Mouse (Mus musculus) stomach, embryonic 16.5 days (tissue): ENCODE measurements at regions not wholly inside any gene's neighbourhood (a gene's known extent, or its start where the extent isn't known, plus 50 kb on each side); places are given as distances from the start of the nearest gene placed in this dataset.
A peak's percentile ranks its signal among the peaks of the same experiment; 100 is the strongest.

Source experiments
- ATAC-seq: fragments of 200-750 bp; cut with Nextera tagmentation; 2 replicates; pipeline ENCODE4 v1.8.0; 2017; ENCODE audit warnings: moderate number of reproducible peaks, moderate TSS enrichment; ENCODE audit not compliant: insufficient read depth, low FRiP score
- H3K27ac ChIP-seq: fragments of 300-500 bp; sonication (generic); 2 replicates; pipeline ENCODE4 v1.5.1; 2014; ENCODE audit warnings: low read length
- H3K27me3 ChIP-seq: fragments of 300-500 bp; sonication (generic); 2 replicates; pipeline ENCODE4 v1.6.1; 2014; ENCODE audit warnings: low read length, control low read depth, mixed read lengths; ENCODE audit not compliant: control insufficient read depth, insufficient read depth
- H3K36me3 ChIP-seq: fragments of 300-500 bp; sonication (generic); 2 replicates; pipeline ENCODE4 v1.6.1; 2014; ENCODE audit warnings: low read length; ENCODE audit not compliant: control insufficient read depth, insufficient read depth
- H3K4me1 ChIP-seq: fragments of 300-500 bp; sonication (generic); 2 replicates; pipeline ENCODE4 v1.6.1; 2014; ENCODE audit warnings: low read length, control low read depth, mixed read lengths; ENCODE audit not compliant: control insufficient read depth, insufficient read depth
- H3K4me2 ChIP-seq: fragments of 300-500 bp; sonication (generic); 2 replicates; pipeline ENCODE4 v1.6.1; 2014; ENCODE audit warnings: low read depth, low read length, mixed read lengths
- H3K4me3 ChIP-seq: fragments of 300-500 bp; sonication (generic); replicated peaks from 2 replicates; pipeline ENCODE4 v1.5.1; 2014; ENCODE audit warnings: mild to moderate bottlenecking, low read length
- H3K9ac ChIP-seq: fragments of 300-500 bp; sonication (generic); 2 replicates; pipeline ENCODE4 v1.6.1; 2014; ENCODE audit warnings: low read length
- H3K9me3 ChIP-seq: fragments of 300-500 bp; sonication (generic); replicated peaks from 2 replicates; pipeline ENCODE4 v1.6.1; 2016; ENCODE audit warnings: low read length, control low read depth; ENCODE audit not compliant: control insufficient read depth
- WGBS: fragments of 180-500 bp; shearing (Covaris S2); extraction: QIAGEN DNeasy Blood & Tissue Kit; methylation state at CpG from one replicate; pipeline ENCODE4 v1.1.7; 2014; 5-methylcytosine and 5-hydroxymethylcytosine counted together

- H3K4me1 ChIP-seq: peaks cover 3% of the 10 kb centered on the region; the same call in 1 of the 2 replicates
- H3K9me3 ChIP-seq: no peaks in the 10 kb centered on the region
- H3K9ac ChIP-seq: no peak overlapping the region
- no peak overlapping the region for H3K27ac ChIP-seq
- H3K4me3 ChIP-seq: no peak overlapping the region
- 83% methylated on average over 2 of the region's 2 CpGs for WGBS
- no peak for ATAC-seq
- H3K4me2 ChIP-seq: no peak overlapping the region
- H3K27me3 ChIP-seq: no peaks in the 10 kb centered on the region
- H3K36me3 ChIP-seq: no peaks in the 10 kb centered on the region
These were observed 175.9 kb upstream of the Ubash3b start for GRCm38 (mm10) chr9:41337375-41337774.

- no peak overlapping the region for H3K4me3 ChIP-seq
- H3K4me2 ChIP-seq: no peak overlapping the region
- 72% methylated on average over 6 of the region's 6 CpGs for WGBS
- H3K27me3 ChIP-seq: no peaks in the 10 kb centered on the region
- H3K4me1 ChIP-seq: peaks cover 3% of the 10 kb centered on the region; the same call in 1 of the 2 replicates
- no peak overlapping the region for H3K9ac ChIP-seq
- H3K9me3 ChIP-seq: no peaks in the 10 kb centered on the region
- no peaks in the 10 kb centered on the region for H3K36me3 ChIP-seq
- no peak overlapping the region for H3K27ac ChIP-seq
- no peak for ATAC-seq
These were observed 175.3 kb upstream of the Ubash3b start for GRCm38 (mm10) chr9:41336801-41337200.

- no peak overlapping the region for H3K9ac ChIP-seq
- H3K4me1 ChIP-seq: peaks cover 3% of the 10 kb centered on the region; the same call in 1 of the 2 replicates
- H3K9me3 ChIP-seq: no peaks in the 10 kb centered on the region
- ATAC-seq: no peak
- 19% methylated on average over 10 of the region's 10 CpGs for WGBS
- no peak overlapping the region for H3K4me2 ChIP-seq
- H3K27me3 ChIP-seq: no peaks in the 10 kb centered on the region
- no peaks in the 10 kb centered on the region for H3K36me3 ChIP-seq
- H3K27ac ChIP-seq: no peak overlapping the region
- H3K4me3 ChIP-seq: no peak overlapping the region
These were observed 173.2 kb upstream of the Ubash3b start for GRCm38 (mm10) chr9:41334462-41335241.

DNA sequence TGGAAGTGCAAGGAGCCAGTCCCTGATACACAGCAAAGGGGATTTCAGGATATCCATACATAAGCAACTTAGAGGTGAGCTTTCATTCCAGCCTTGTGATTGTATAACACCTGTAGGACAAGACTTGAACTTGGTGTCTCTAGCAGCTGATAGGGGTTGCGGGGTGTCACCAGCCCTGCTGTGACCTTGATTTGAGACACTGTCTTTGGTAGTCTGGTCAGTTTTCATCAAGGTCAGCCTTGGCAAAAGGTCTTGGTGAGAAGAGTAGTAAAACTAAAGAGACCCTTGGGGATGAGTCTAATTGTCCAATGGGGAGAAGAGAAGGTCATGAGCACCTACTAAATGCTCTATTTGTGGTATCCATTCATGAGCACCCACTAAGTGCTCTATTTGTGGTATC is 172.0 kb upstream of the Ubash3b start:
- no peak overlapping the region for H3K4me3 ChIP-seq
- no peak overlapping the region for H3K4me2 ChIP-seq
- 100% methylated on average over 1 of the region's 1 CpGs for WGBS
- no peak for ATAC-seq
- no peaks in the 10 kb centered on the region for H3K9me3 ChIP-seq
- no peak overlapping the region for H3K9ac ChIP-seq
- peaks cover 3% of the 10 kb centered on the region; the same call in 1 of the 2 replicates for H3K4me1 ChIP-seq
- H3K27ac ChIP-seq: no peak overlapping the region
- H3K27me3 ChIP-seq: no peaks in the 10 kb centered on the region
- no peaks in the 10 kb centered on the region for H3K36me3 ChIP-seq

- Histone ChIP-seq H3K27me3 (no peaks in the 10 kb centered on the region), H3K9me3 (no peaks in the 10 kb centered on the region), H3K9ac (no peak overlapping the region), H3K4me3 (no peak overlapping the region), H3K4me1 (peaks cover 16% of the 10 kb centered on the region; the same call in 1 of the 2 replicates), H3K27ac (no peak overlapping the region), H3K36me3 (no peaks in the 10 kb centered on the region), H3K4me2 (peak overlapping the region; percentile 28; the same call in 1 of the 2 replicates)
- 87% methylated on average over 1 of the region's 1 CpGs for WGBS
- no peak for ATAC-seq
These were observed 167.5 kb upstream of the Ubash3b start for GRCm38 (mm10) chr9:41328959-41329358.

GRCm38 (mm10) chr9:41328480-41328879 is 167.0 kb upstream of the Ubash3b start:
- ATAC-seq: no peak
- Histone ChIP-seq H3K4me2 (peak overlapping the region; percentile 28; the same call in 1 of the 2 replicates), H3K4me3 (0 out of 2 replicates have a peak overlapping the region, but pooled peaks have one; percentile 1), H3K27ac (no peak overlapping the region), H3K9ac (no peak overlapping the region), H3K4me1 (peaks cover 16% of the 10 kb centered on the region; the same call in 1 of the 2 replicates), H3K9me3 (no peaks in the 10 kb centered on the region), H3K27me3 (no peaks in the 10 kb centered on the region), H3K36me3 (no peaks in the 10 kb centered on the region)
- 39% methylated on average over 5 of the region's 5 CpGs for WGBS

GRCm38 (mm10) chr9:41328056-41328455 is 166.6 kb upstream of the Ubash3b start:
- Histone ChIP-seq H3K4me2 (peak overlapping the region; percentile 28; the same call in 1 of the 2 replicates), H3K4me3 (no peak overlapping the region), H3K4me1 (peaks cover 16% of the 10 kb centered on the region; the same call in 1 of the 2 replicates), H3K36me3 (no peaks in the 10 kb centered on the region), H3K9me3 (no peaks in the 10 kb centered on the region), H3K9ac (no peak overlapping the region), H3K27ac (no peak overlapping the region), H3K27me3 (no peaks in the 10 kb centered on the region)
- WGBS: 15% methylated on average over 1 of the region's 1 CpGs
- no peak for ATAC-seq

DNA sequence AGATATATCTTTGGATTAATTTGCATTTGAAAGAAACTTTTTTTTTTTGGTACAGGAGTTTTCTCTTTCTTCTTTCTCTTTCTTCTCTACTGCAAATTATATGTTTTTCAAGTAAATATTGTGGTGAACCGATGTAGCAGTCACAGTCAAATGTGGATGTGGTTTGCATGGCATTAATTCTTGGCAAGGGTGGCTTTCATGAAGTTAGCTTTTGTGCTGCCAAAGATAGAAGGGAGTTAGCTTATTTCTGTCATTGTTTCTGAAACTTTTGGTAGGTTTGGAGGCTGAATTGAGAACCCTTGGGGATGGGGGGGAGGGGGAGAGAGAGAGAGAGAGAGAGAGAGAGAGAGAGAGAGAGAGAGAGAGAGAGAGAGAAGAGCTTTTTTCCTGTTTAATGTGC is 166.1 kb upstream of the Ubash3b start:
- ATAC-seq: no peak
- Histone ChIP-seq H3K27me3 (no peaks in the 10 kb centered on the region), H3K9ac (no peak overlapping the region), H3K4me1 (peaks cover 16% of the 10 kb centered on the region; the same call in 1 of the 2 replicates), H3K9me3 (no peaks in the 10 kb centered on the region), H3K27ac (no peak overlapping the region; the same call in 1 of the 2 replicates), H3K4me3 (no peak overlapping the region), H3K36me3 (no peaks in the 10 kb centered on the region), H3K4me2 (peak overlapping the region; percentile 38; the same call in 1 of the 2 replicates)
- 48% methylated on average over 1 of the region's 1 CpGs for WGBS

DNA sequence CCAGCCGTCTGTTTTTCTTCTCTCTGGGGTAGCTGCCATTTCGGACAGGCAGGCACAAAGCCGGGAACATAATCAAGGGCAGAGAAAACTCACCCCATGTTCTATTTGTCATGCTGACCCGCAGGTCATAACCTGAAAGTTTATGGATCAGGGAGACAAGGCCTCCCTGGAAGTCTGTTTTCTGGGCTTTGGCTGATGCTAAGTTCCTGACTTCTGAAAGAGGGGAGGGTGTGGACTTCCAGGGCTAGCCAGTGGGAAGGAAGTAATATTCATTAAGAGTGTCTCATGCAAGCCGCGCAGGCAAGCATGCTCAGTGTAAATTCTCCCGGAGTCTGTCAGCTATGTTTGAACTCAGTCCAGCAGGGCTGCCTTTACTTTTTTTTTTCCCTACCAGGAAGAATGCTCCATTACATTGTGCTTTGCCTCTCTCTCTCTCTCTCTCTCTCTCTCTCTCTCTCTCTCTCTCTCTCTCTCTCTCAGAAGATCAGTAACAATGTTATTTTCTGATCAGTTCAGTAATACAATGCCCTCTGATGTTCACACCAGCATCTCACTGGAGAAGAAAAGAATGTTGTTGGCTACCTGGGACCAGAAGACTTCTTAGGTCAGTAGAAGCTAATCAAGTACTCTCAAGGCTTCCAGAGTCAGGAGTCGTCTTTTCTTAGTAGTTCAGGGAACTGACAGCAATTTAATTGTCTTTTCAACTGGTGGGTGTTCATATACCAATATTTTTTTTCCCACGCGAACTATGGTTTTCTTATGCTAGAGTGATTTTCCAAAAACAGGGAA is 165.5 kb upstream of the Ubash3b start:
- no peaks in the 10 kb centered on the region for H3K9me3 ChIP-seq
- no peaks in the 10 kb centered on the region for H3K36me3 ChIP-seq
- no peaks in the 10 kb centered on the region for H3K27me3 ChIP-seq
- H3K4me1 ChIP-seq: peaks cover 16% of the 10 kb centered on the region; the same call in 1 of the 2 replicates
- no peak overlapping the region for H3K4me3 ChIP-seq
- peak overlapping the region; percentile 75 for H3K27ac ChIP-seq
- WGBS: 21% methylated on average over 10 of the region's 10 CpGs
- peak; percentile 87; the same call in 1 of the 2 replicates for ATAC-seq
- 0 out of 2 replicates have a peak overlapping the region, but pooled peaks have one; percentile 33 for H3K9ac ChIP-seq
- peak overlapping the region; percentile 38; the same call in 1 of the 2 replicates for H3K4me2 ChIP-seq
